In the genomic region with DNA sequence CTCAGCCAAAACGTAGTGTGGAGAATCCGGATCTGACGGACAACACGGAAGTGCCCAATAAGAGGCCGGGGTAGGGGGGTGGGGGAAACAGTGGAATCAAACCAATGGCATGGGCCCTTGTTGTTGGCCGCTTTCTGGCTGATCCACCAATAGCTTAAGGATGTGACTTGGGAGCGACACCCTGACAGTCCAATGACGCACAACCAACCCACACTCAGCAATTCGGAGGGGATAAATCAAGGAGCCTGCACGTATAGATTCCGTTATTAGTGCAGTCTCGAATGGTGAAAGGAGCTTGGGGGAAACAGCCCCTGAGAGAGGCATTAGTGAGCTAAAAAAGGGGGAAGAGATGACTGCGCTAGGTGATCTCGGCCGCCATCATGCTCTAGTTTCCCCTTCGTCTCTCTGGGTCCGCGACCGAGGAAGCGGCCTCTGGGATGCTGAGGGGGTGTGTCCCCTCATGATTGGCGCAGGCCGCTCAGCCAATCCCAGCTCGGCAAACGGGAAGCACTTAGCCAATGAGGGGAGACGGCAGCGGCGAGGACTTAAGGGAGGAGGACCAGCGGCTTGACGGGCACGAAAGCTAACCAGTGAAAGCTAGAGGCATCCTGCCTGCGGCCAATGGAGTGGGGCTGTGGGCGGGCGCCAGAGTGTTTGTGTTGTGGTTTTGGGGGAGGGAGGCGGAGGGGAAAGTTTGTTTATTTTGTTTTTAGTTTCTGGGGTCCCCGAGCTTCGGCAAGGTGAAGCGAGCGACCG, we compare ENCODE assay signal across 8 mouse cellular contexts. TPM values are rescaled to one million over a fixed set of nuclear protein-coding genes. Genes with fewer than 3 reads are reported as not detected.
A peak's percentile ranks its signal among the peaks of the same experiment; 100 is the strongest.
DNase-seq lines count a peak whose midpoint lies in the region; ATAC-seq and TF ChIP-seq lines count a peak whose summit lies in the region.

A gene (plus strand): TSS at position 706 of the 756 bp plus-strand sequence.

- under 1% methylated on average over 39 of the region's 39 CpGs for WGBS in forebrain, embryonic 11.5 days
- WGBS in heart, embryonic 16.5 days: under 1% methylated on average over 39 of the region's 39 CpGs
- under 1% methylated on average over 39 of the region's 39 CpGs for WGBS in liver, embryonic 15.5 days (ENCODE audit: insufficient replicate concordance)
- WGBS in neural tube, embryonic 12.5 days: under 1% methylated on average over 39 of the region's 39 CpGs

- peak within 1 kb of the TSS; percentile 90 for H3K4me2 ChIP-seq in CH12.LX (ENCODE audit: insufficient read depth, low read depth, poor library complexity, severe bottlenecking)
- peak within 1 kb of the TSS; percentile 94 for H3K4me2 ChIP-seq in forebrain, embryonic 11.5 days (ENCODE audit: low read depth, low read length, severe bottlenecking)
- peak within 1 kb of the TSS; percentile 94 for H3K4me2 ChIP-seq in heart, embryonic 16.5 days (ENCODE audit: low read depth, low read length)
- peak within 1 kb of the TSS; percentile 94 for H3K4me2 ChIP-seq in liver, embryonic 15.5 days
- H3K4me2 ChIP-seq in neural tube, embryonic 12.5 days (replicated peaks): peak within 1 kb of the TSS; percentile 94

- no peaks in the 10 kb centered on the region for H3K27me3 ChIP-seq in CH12.LX (replicated peaks)
- peaks cover 2% of the 10 kb centered on the region; the same call in 1 of the 2 replicates for H3K27me3 ChIP-seq in forebrain, embryonic 11.5 days (ENCODE audit: control insufficient read depth, insufficient read depth, low read length)
- H3K27me3 ChIP-seq in heart, embryonic 16.5 days (ENCODE audit: control insufficient read depth, insufficient read depth, low read length): no peaks in the 10 kb centered on the region
- H3K27me3 ChIP-seq in liver, embryonic 15.5 days: no peaks in the 10 kb centered on the region
- no peaks in the 10 kb centered on the region for H3K27me3 ChIP-seq in neural tube, embryonic 12.5 days (replicated peaks)

- peak; percentile 81 for TF ChIP-seq POLR2A in CH12.LX (IDR thresholded peaks at IDR 0.05; ENCODE audit: low read depth, low read length)

- TF ChIP-seq RAD21 in CH12.LX (IDR thresholded peaks at IDR 0.05; ENCODE audit: low read depth, low read length): no peak

- in situ Hi-C loops in CH12.LX (cut with MboI; ENCODE audit: low pct_ligation_motif_present, low pct_unique_long_range_greater_than_20kb, low sequenced_read_pairs): loop anchor here (25.0 kb wide), 1 partner anchor 477 kb away; a partner anchor contains a TSS

- H3K4me1 ChIP-seq in CH12.LX (ENCODE audit: control insufficient read depth in 1 of 2, insufficient read depth in 2 of 2): peaks cover 11 to 30% of the 10 kb centered on the region in 2 experiments
- H3K4me1 ChIP-seq in forebrain, embryonic 11.5 days (replicated peaks; ENCODE audit: control insufficient read depth, insufficient read depth, low read length): peaks cover 5% of the 10 kb centered on the region; the same call in 1 of the 2 replicates
- H3K4me1 ChIP-seq in heart, embryonic 16.5 days (ENCODE audit: control insufficient read depth, insufficient read depth, low read length): peaks cover 31% of the 10 kb centered on the region
- peaks cover 39% of the 10 kb centered on the region for H3K4me1 ChIP-seq in liver, embryonic 15.5 days (replicated peaks)
- peaks cover 16% of the 10 kb centered on the region for H3K4me1 ChIP-seq in neural tube, embryonic 12.5 days

- no peak for TF ChIP-seq CTCF in CH12.LX (conservative IDR thresholded peaks at IDR 0.05 in 1 of 2, IDR thresholded peaks at IDR 0.05 in 1 of 2; ENCODE audit: low read depth in 2 of 2, low read length in 2 of 2)

- peak within 1 kb of the TSS; percentile 82 to 99 (median 93) for H3K4me3 ChIP-seq in CH12.LX (replicated peaks in 1 of 3; ENCODE audit: low read depth in 2 of 3, low read length in 2 of 3, poor library complexity in 1 of 3)
- H3K4me3 ChIP-seq in forebrain, embryonic 11.5 days (ENCODE audit: low read depth, low read length): peak within 1 kb of the TSS; percentile 92
- peak within 1 kb of the TSS; percentile 87 for H3K4me3 ChIP-seq in heart, embryonic 16.5 days (ENCODE audit: low read length)
- peak within 1 kb of the TSS; percentile 98 for H3K4me3 ChIP-seq in liver, embryonic 15.5 days (replicated peaks)
- H3K4me3 ChIP-seq in neural tube, embryonic 12.5 days: peak within 1 kb of the TSS; percentile 93

- H3K9ac ChIP-seq in CH12.LX (ENCODE audit: insufficient read depth, low read depth): peak within 1 kb of the TSS; percentile 92
- peak within 1 kb of the TSS; percentile 76 for H3K9ac ChIP-seq in forebrain, embryonic 11.5 days (ENCODE audit: low read length)
- H3K9ac ChIP-seq in heart, embryonic 16.5 days (ENCODE audit: low read length): peak within 1 kb of the TSS; percentile 87
- H3K9ac ChIP-seq in liver, embryonic 15.5 days: peak within 1 kb of the TSS; percentile 89
- H3K9ac ChIP-seq in neural tube, embryonic 12.5 days: peak within 1 kb of the TSS; percentile 83

- peaks cover 0 to 9% of the 10 kb centered on the region in 2 experiments for H3K36me3 ChIP-seq in CH12.LX (replicated peaks in 1 of 2; ENCODE audit: control insufficient read depth in 1 of 2, insufficient read depth in 1 of 2, low read length in 1 of 2)
- H3K36me3 ChIP-seq in forebrain, embryonic 11.5 days (ENCODE audit: control insufficient read depth, insufficient read depth, low read length): no peaks in the 10 kb centered on the region
- H3K36me3 ChIP-seq in heart, embryonic 16.5 days (ENCODE audit: control insufficient read depth, insufficient read depth): no peaks in the 10 kb centered on the region
- H3K36me3 ChIP-seq in liver, embryonic 15.5 days (replicated peaks): no peaks in the 10 kb centered on the region
- H3K36me3 ChIP-seq in neural tube, embryonic 12.5 days: no peaks in the 10 kb centered on the region

- no peak for TF ChIP-seq EP300 in CH12.LX (IDR thresholded peaks at IDR 0.05; ENCODE audit: low read length)

- H3K9me3 ChIP-seq in CH12.LX (replicated peaks; ENCODE audit: low read length): no peaks in the 10 kb centered on the region
- H3K9me3 ChIP-seq in forebrain, embryonic 11.5 days (ENCODE audit: control insufficient read depth, low read length): no peaks in the 10 kb centered on the region
- H3K9me3 ChIP-seq in heart, embryonic 16.5 days (replicated peaks; ENCODE audit: control insufficient read depth, low read length): no peaks in the 10 kb centered on the region
- no peaks in the 10 kb centered on the region for H3K9me3 ChIP-seq in liver, embryonic 15.5 days (replicated peaks)
- H3K9me3 ChIP-seq in neural tube, embryonic 12.5 days: no peaks in the 10 kb centered on the region

- H3K27ac ChIP-seq in CH12.LX (ENCODE audit: insufficient read depth, low read depth): peak within 1 kb of the TSS; percentile 67
- H3K27ac ChIP-seq in forebrain, embryonic 11.5 days (ENCODE audit: low read depth, low read length): peak within 1 kb of the TSS; percentile 65
- H3K27ac ChIP-seq in heart, embryonic 16.5 days (ENCODE audit: low read length): peak within 1 kb of the TSS; percentile 98
- H3K27ac ChIP-seq in liver, embryonic 15.5 days (replicated peaks): peak within 1 kb of the TSS; percentile 91
- H3K27ac ChIP-seq in neural tube, embryonic 12.5 days: peak within 1 kb of the TSS; percentile 68

- peak; percentile 98 for ATAC-seq in forebrain, embryonic 11.5 days (replicated peaks; ENCODE audit: low FRiP score)
- peak; percentile 94 for ATAC-seq in heart, embryonic 16.5 days (replicated peaks; ENCODE audit: extremely low read depth, insufficient read depth, low FRiP score)
- ATAC-seq in liver, embryonic 15.5 days (ENCODE audit: insufficient read depth): peak; percentile 96
- ATAC-seq in neural tube, embryonic 12.5 days (ENCODE audit: low FRiP score, low read depth): peak; percentile 96

- peaks cover 26% of the 10 kb centered on the region for H3K79me2 ChIP-seq in CH12.LX (replicated peaks; ENCODE audit: control insufficient read depth, extremely low read depth, insufficient read depth, poor library complexity, severe bottlenecking)

- dilution Hi-C loops in CH12.LX (cut with MboI; ENCODE audit: extremely low pct_ligation_motif_present, extremely low pct_unique_long_range_greater_than_20kb, low sequenced_read_pairs): no loop called here

- peak; percentile 99 for DNase-seq in CH12.LX (ENCODE audit: extremely low read depth)
- DNase-seq in c-Kit-positive CD71-positive TER-119-negative erythroid progenitor cells, embryonic 14.5 days (ENCODE audit: low read depth): peak; percentile 99
- peak; percentile 98 for DNase-seq in forebrain, embryonic 11.5 days (ENCODE audit: low spot score)
- peak; percentile 99 for DNase-seq in kidney, postnatal 36 days
- peak; percentile 99 for DNase-seq in telencephalon, adult 2 months (ENCODE audit: low read depth, low spot score)

TF ChIP-seq in CH12.LX, 34 proteins besides CTCF, POLR2A, EP300 and RAD21 (continues in another document):
- TF ChIP-seq ELF1 (IDR thresholded peaks at IDR 0.05; ENCODE audit: low read depth, low read length) (peak; percentile 99), NRF1 (IDR thresholded peaks at IDR 0.05; ENCODE audit: low read depth, low read length) (peak; percentile 43), RCOR1 (conservative IDR thresholded peaks at IDR 0.05; ENCODE audit: low read depth, low read length) (no peak), ZKSCAN1 (IDR thresholded peaks at IDR 0.05; ENCODE audit: borderline replicate concordance, low read depth, low read length) (no peak), TCF12 (IDR thresholded peaks at IDR 0.05; ENCODE audit: low read depth, low read length) (peak; percentile 93), MAFK (IDR thresholded peaks at IDR 0.05; ENCODE audit: insufficient replicate concordance, low read length) (0 out of 2 replicates have a peak, but pooled peaks have one; percentile 20), UBTF (IDR thresholded peaks at IDR 0.05; ENCODE audit: low read depth, low read length) (no peak), BHLHE40 (IDR thresholded peaks at IDR 0.05; ENCODE audit: low read depth, low read length) (no peak), ETS1 (conservative IDR thresholded peaks at IDR 0.05; ENCODE audit: low read depth, low read length) (no peak), JUN (IDR thresholded peaks at IDR 0.05; ENCODE audit: insufficient read depth, low read depth, low read length) (no peak), USF1 (IDR thresholded peaks at IDR 0.05; ENCODE audit: low read depth, low read length) (no peak), IRF4 (IDR thresholded peaks at IDR 0.05; ENCODE audit: low read depth, low read length) (no peak; the same call in 1 of the 2 replicates), SMC3 (IDR thresholded peaks at IDR 0.05; ENCODE audit: low read depth, low read length) (no peak), CHD2 (IDR thresholded peaks at IDR 0.05; ENCODE audit: low read length) (peak; percentile 97)

RNA-seq across cellular contexts. Expression of the gene that starts here (rescaled TPM):
- 16.1 and 16.2 TPM in 2 replicates for total RNA-seq in CH12.LX (2012; rRNA removed)
- 5.1 and 6.0 TPM in 2 replicates for total RNA-seq in CH12.LX (2014; rRNA removed)
- 15.0 and 17.1 TPM in 2 replicates for polyA plus RNA-seq in CH12.LX (2012; ENCODE audit: insufficient read length, low read depth)
- polyA plus RNA-seq in forebrain, embryonic 11.5 days (2014; fragmentation: Nextera tagmentation; extraction: Ambion mirVana): 20.8 and 23.3 TPM in 2 replicates
- 21.2 and 25.6 TPM in 2 replicates for polyA plus RNA-seq in heart, embryonic 16.5 days (2015; fragmentation: Nextera tagmentation; extraction: Ambion mirVana)
- 18.3 and 20.8 TPM in 2 replicates for polyA plus RNA-seq in liver, embryonic 15.5 days (2015; fragmentation: Nextera tagmentation; extraction: Ambion mirVana)
- 42.9 and 49.3 TPM in 2 replicates for polyA plus RNA-seq in neural tube, embryonic 12.5 days (2016; fragmentation: Nextera tagmentation; extraction: Ambion mirVana)

Comparison
In these comparisons a context has a peak if more than half of its experiments do, and no peak if none do; other contexts are left out.
1. Peak in every context shown above with its lines: DNase-seq, ATAC-seq, H3K4me3 ChIP-seq and H3K27ac ChIP-seq.